Mouse (Mus musculus) ES-Bruce4 (cell line): ENCODE measurements around the gene B230307C23Rik. TPM values are rescaled to one million over a fixed set of nuclear protein-coding genes. Genes with fewer than 3 reads are reported as not detected.

Experiments
- H3K27ac ChIP-seq: 2 replicates; pipeline ENCODE4 v1.5.1; 2012; ENCODE audit warnings: low read length, inconsistent platforms; ENCODE audit not compliant: insufficient read depth
- H3K27me3 ChIP-seq: 2 replicates; pipeline ENCODE4 v1.6.1; 2012; ENCODE audit warnings: mild to moderate bottlenecking, low read length, inconsistent platforms; ENCODE audit not compliant: control insufficient read depth, poor library complexity, insufficient read depth, severe bottlenecking
- H3K36me3 ChIP-seq: 2 replicates; pipeline ENCODE4 v1.6.1; 2012; ENCODE audit warnings: inconsistent platforms, mild to moderate bottlenecking, low read length, moderate library complexity; ENCODE audit not compliant: control insufficient read depth, poor library complexity, insufficient read depth, severe bottlenecking
- H3K4me1 ChIP-seq: one replicate; pipeline ENCODE4 v1.8.1; 2011; ENCODE audit warnings: low read length; ENCODE audit not compliant: control insufficient read depth, insufficient read depth
- H3K4me3 ChIP-seq: 2 replicates; pipeline ENCODE4 v1.5.1; 2011; ENCODE audit warnings: low read depth, mild to moderate bottlenecking, low read length
- H3K9ac ChIP-seq: 2 replicates; pipeline ENCODE4 v1.6.1; 2012; ENCODE audit warnings: low read depth, mild to moderate bottlenecking, inconsistent platforms; ENCODE audit not compliant: poor library complexity, severe bottlenecking
- H3K9me3 ChIP-seq: replicated peaks from 2 replicates; pipeline ENCODE4 v1.6.1; 2012; ENCODE audit warnings: mild to moderate bottlenecking, low read length, inconsistent platforms; ENCODE audit not compliant: control insufficient read depth, poor library complexity, insufficient read depth, severe bottlenecking
- CTCF ChIP-seq: IDR thresholded peaks from one replicate; pipeline ENCODE4 v1.8.1; 2011; ENCODE audit warnings: low read depth, low read length
- EP300 ChIP-seq: IDR thresholded peaks from 2 replicates; pipeline ENCODE4 v1.6.1; 2011; ENCODE audit warnings: low read depth, low read length; ENCODE audit not compliant: insufficient read depth
- POLR2A ChIP-seq: IDR thresholded peaks from one replicate; pipeline ENCODE4 v1.8.1; 2011; ENCODE audit warnings: low read length; ENCODE audit not compliant: insufficient read depth
- polyA plus RNA-seq: library from polyadenylated mRNA; stranded (reverse); fragments of >200 nt; gene quantifications from 2 replicates; pipeline ENCODE4 v1.2.4, GENCODE M21; 2011; ENCODE audit warnings: low read depth; ENCODE audit not compliant: missing spikeins, insufficient read depth, insufficient read length

The B230307C23Rik gene
- polyA plus RNA-seq, 1 experiment = 28.1 TPM

- Histone ChIP-seq H3K9ac (peak within 1 kb of the TSS; percentile 79), H3K36me3 (0 out of 2 replicates have a peak, but pooled peaks cover 3% of the 10 kb centered on the region), H3K9me3 (no peaks in the 10 kb centered on the region), H3K4me1 (no peaks in the 10 kb centered on the region), H3K27me3 (no peaks in the 10 kb centered on the region), H3K27ac (peak within 1 kb of the TSS; percentile 84), H3K4me3 (peak within 1 kb of the TSS; percentile 75)
- no peak for TF ChIP-seq CTCF
- peak; percentile 88 for TF ChIP-seq POLR2A
- TF ChIP-seq EP300 = 0 out of 2 replicates have a peak, but pooled peaks have one; percentile 5
These were observed 34.8 kb upstream of the B230307C23Rik start, which contains the start of the genes C2cd2 and Zbtb21 for GRCm38 (mm10) chr16:97962151-97962948. Gene C2cd2, minus strand, starts transcription at chr16:97962598. Gene Zbtb21, minus strand, starts transcription at chr16:97962622.

- Histone ChIP-seq H3K9me3 (0 out of 2 replicates have a peak, but pooled peaks cover 4% of the 10 kb centered on the region), H3K27me3 (no peaks in the 10 kb centered on the region), H3K4me1 (no peaks in the 10 kb centered on the region), H3K9ac (no peak overlapping the region), H3K4me3 (no peak overlapping the region), H3K36me3 (no peaks in the 10 kb centered on the region), H3K27ac (no peak overlapping the region)
- TF ChIP-seq EP300 (no peak), POLR2A (no peak), CTCF (no peak)
These were observed 33.1 kb upstream of the B230307C23Rik start for GRCm38 (mm10) chr16:97963956-97964540.

- Histone ChIP-seq H3K27ac (no peak overlapping the region), H3K4me3 (no peak overlapping the region)
- TF ChIP-seq EP300 = no peak
- TF ChIP-seq CTCF = no peak
These were observed 19.8 kb upstream of the B230307C23Rik start for GRCm38 (mm10) chr16:97977277-97977676.

GRCm38 (mm10) chr16:97977722-97978121 is 19.4 kb upstream of the B230307C23Rik start:
- Histone ChIP-seq H3K9ac (no peak overlapping the region), H3K4me3 (no peak overlapping the region), H3K36me3 (no peaks in the 10 kb centered on the region), H3K27me3 (no peaks in the 10 kb centered on the region), H3K4me1 (no peaks in the 10 kb centered on the region), H3K27ac (no peak overlapping the region), H3K9me3 (no peaks in the 10 kb centered on the region)
- TF ChIP-seq POLR2A (no peak), EP300 (no peak), CTCF (no peak)

More at GRCm38 (mm10) chr16:97977277-97977676, 19.8 kb upstream of the B230307C23Rik start:
- Histone ChIP-seq H3K36me3 (no peaks in the 10 kb centered on the region), H3K4me1 (no peaks in the 10 kb centered on the region), H3K27me3 (no peaks in the 10 kb centered on the region), H3K9me3 (no peaks in the 10 kb centered on the region), H3K9ac (no peak overlapping the region)

- Histone ChIP-seq H3K27me3 (no peaks in the 10 kb centered on the region), H3K36me3 (no peaks in the 10 kb centered on the region), H3K9ac (no peak overlapping the region), H3K9me3 (no peaks in the 10 kb centered on the region), H3K27ac (no peak overlapping the region), H3K4me3 (no peak overlapping the region), H3K4me1 (no peaks in the 10 kb centered on the region)
- TF ChIP-seq CTCF (no peak), POLR2A (no peak), EP300 (no peak)
These were observed 15.8 kb upstream of the B230307C23Rik start for GRCm38 (mm10) chr16:97981362-97981761.

- no peak for TF ChIP-seq CTCF
- TF ChIP-seq EP300 = no peak
- TF ChIP-seq POLR2A = no peak
- H3K27ac ChIP-seq = no peak overlapping the region
These were observed 12.5 kb upstream of the B230307C23Rik start for GRCm38 (mm10) chr16:97984589-97984988.

More at GRCm38 (mm10) chr16:97984589-97984988, 12.5 kb upstream of the B230307C23Rik start:
- Histone ChIP-seq H3K4me3 (no peak overlapping the region), H3K36me3 (no peaks in the 10 kb centered on the region), H3K9ac (no peak overlapping the region), H3K4me1 (no peaks in the 10 kb centered on the region), H3K27me3 (no peaks in the 10 kb centered on the region), H3K9me3 (no peaks in the 10 kb centered on the region)
